Mouse (Mus musculus) E14TG2a.4 (cell line): Measurements from ENCODE around the gene Rplp1.

ENCODE experiments used
- H3K27me3 ChIP-seq: 2 replicates; pipeline ENCODE4 v1.6.1; 2014; ENCODE audit warnings: low read length, control low read depth; ENCODE audit not compliant: insufficient read depth
- H3K36me3 ChIP-seq: 2 replicates; pipeline ENCODE4 v1.6.1; 2014; ENCODE audit warnings: low read length, control low read depth; ENCODE audit not compliant: insufficient read depth
- H3K4me1 ChIP-seq: replicated peaks from 2 replicates; pipeline ENCODE4 v1.6.1; 2014; ENCODE audit warnings: low read depth, low read length, control low read depth
- H3K4me3 ChIP-seq: replicated peaks from 2 replicates; pipeline ENCODE4 v1.5.1; 2014; ENCODE audit warnings: mild to moderate bottlenecking, low read length
- H3K9me3 ChIP-seq: 2 replicates; pipeline ENCODE4 v1.6.1; 2014; ENCODE audit warnings: low read length, control low read depth
- CTCF ChIP-seq: conservative IDR thresholded peaks from 2 replicates; pipeline ENCODE4 v1.5.1; 2014; ENCODE audit warnings: low read length
- NANOG ChIP-seq: IDR thresholded peaks from 2 replicates; pipeline ENCODE4 v1.6.1; 2014; ENCODE audit warnings: borderline replicate concordance, low read length, mixed read lengths
- POU5F1 ChIP-seq: IDR thresholded peaks from 2 replicates; pipeline ENCODE4 v1.6.1; 2014; ENCODE audit warnings: low read length, borderline replicate concordance

Gene Rplp1

DNA sequence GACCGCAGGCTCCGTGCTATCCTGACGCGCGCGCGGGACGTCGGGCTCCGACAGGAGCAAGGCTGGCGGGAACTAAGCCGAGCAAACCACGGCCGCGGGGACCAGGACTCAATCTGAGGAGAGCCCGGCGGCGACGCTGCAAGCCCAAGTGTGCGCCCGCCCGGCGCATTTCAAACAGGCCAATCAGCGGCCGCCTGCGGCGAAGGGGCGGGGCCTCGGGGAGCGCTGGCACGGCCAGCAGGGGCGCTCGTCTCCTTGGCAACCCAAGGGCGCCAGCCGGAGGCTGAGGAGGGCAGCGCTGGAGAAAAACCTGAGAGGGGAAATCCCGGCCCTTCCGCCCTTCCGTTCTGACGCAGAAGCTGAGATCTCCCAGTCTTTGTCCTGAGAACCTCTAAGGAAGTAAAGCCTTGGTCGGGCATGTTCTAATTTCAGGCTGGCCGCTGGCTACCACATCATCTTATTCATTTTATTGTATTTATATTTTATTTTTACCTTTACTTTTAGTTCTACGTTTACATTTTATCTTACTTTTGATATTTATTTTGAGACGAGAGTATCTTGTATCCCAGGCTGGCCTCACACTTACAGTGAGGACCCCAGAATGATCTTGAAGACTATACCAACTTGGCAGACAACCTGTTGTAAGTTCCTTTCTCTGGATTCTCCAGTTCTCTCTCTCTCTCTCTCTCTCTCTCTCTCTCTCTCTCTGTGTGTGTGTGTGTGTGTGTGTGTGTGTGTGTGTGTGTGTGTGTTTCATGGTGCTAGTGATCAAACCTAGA lies 32.5 kb upstream of the Rplp1 start, which contains the start of gene Kif23:
TSS of gene Kif23 (minus strand) at position 152 of the 779 bp plus-strand sequence.
- Histone ChIP-seq H3K9me3 (no peaks in the 10 kb centered on the region), H3K27me3 (no peaks in the 10 kb centered on the region), H3K4me1 (peaks cover 45% of the 10 kb centered on the region), H3K4me3 (peak within 1 kb of the TSS; percentile 97), H3K36me3 (peaks cover 27% of the 10 kb centered on the region)
- no peak for TF ChIP-seq CTCF
- no peak for TF ChIP-seq POU5F1
- TF ChIP-seq NANOG = no peak

DNA sequence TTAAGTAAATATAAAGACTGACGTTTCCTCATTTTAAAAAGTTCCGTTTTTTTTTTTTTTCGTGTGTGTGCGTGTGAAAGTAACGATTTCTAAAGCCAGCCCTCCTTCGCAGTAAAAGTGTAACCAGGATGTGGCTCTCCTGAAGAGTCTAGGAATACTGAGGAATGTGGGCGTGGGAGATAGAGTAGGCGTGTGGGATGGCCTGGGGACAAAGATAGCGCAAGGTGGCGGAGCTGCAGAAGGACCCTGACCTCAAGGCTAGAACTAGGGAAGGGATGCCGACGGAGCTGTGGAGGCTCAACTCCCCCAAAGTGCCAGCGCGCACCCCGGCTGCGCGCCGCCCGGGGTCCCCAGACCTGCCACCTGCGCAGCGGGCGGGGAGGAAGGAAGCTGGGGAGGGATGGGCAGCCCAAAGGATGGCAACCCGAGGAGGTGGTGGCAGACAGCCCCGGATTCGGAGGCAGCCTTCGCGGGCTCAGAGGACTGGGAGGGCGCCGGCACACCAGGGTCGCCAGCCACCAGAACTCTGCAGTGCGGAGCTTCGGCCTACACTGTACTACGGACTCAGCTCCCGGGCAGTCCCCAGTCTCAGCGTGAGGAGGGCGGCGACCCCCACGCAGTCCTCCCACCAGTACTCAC lies 31.8 kb upstream of the Rplp1 start:
- peak overlapping the region; percentile 97 for H3K4me3 ChIP-seq
- no peaks in the 10 kb centered on the region for H3K9me3 ChIP-seq
- peaks cover 52% of the 10 kb centered on the region for H3K4me1 ChIP-seq
- no peaks in the 10 kb centered on the region for H3K27me3 ChIP-seq
- TF ChIP-seq POU5F1 = no peak
- TF ChIP-seq CTCF = no peak
- TF ChIP-seq NANOG = no peak
- peaks cover 34% of the 10 kb centered on the region for H3K36me3 ChIP-seq

DNA sequence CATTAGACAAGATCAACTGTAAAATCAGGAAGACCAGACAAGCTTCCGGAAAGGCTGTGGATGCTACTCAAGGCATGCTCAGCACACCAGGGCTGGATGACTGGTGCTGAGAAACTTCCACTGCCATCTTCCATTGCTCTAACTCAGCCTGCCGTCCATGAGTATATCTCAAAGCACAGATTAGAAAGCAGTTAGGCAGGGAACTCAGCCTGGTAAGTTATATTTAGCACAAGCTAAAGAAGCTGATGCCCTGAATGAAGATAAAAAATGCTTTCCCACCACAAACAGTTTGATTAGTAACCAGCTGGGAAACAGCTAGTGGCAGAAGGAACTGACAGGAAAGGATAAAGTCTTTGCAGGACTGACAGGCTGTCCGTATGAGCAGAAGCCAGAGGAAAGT lies 26.7 kb upstream of the Rplp1 start:
- Histone ChIP-seq H3K4me1 (peaks cover 48% of the 10 kb centered on the region), H3K4me3 (no peak overlapping the region), H3K36me3 (peaks cover 84% of the 10 kb centered on the region), H3K9me3 (no peaks in the 10 kb centered on the region), H3K27me3 (no peaks in the 10 kb centered on the region)
- TF ChIP-seq CTCF (no peak), NANOG (no peak), POU5F1 (no peak)

DNA sequence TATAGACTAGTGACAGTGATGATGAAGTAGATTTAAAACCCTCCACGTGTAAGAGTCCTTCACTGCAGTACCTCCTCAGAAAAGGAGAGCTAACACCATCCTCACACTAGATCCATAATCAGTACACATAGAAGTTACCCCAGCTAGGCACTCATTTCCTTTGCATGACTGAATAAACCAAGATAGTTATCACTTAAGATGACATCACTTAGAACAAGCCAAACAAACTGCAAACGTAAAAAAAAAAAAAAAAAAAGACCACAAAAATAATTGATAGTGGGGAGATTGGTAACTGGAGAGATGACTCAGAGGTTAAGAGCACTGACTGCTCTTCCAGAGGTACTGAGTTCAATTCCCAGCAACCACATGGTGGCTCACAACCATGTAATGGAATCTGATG lies 19.0 kb upstream of the Rplp1 start:
- Histone ChIP-seq H3K9me3 (no peaks in the 10 kb centered on the region), H3K4me1 (no peaks in the 10 kb centered on the region; the same call in 1 of the 2 replicates), H3K4me3 (no peak overlapping the region), H3K36me3 (peaks cover 99% of the 10 kb centered on the region), H3K27me3 (no peaks in the 10 kb centered on the region)
- TF ChIP-seq NANOG = no peak
- no peak for TF ChIP-seq CTCF
- no peak for TF ChIP-seq POU5F1

DNA sequence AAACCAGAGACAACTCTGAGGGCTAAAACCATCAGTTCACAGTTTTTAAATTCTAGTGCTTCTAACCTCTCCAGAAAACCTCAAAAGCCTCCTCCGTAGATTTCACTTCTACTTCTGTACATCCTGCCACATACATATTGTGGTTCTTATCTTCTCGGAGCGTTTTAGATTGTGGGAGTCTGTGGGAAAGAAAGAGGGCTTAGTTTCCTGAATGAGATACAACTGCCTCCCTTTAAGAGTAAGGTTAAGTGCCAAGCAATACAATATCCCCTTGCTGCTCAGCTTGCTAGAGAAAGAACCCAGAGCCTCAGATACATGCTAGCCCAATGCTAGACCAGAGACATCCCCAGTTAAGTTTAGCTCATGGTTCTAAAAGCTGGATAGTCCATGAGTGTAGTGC lies 17.7 kb upstream of the Rplp1 start:
- Histone ChIP-seq H3K4me3 (no peak overlapping the region), H3K4me1 (no peaks in the 10 kb centered on the region; the same call in 1 of the 2 replicates), H3K27me3 (no peaks in the 10 kb centered on the region), H3K36me3 (peaks cover 98% of the 10 kb centered on the region), H3K9me3 (no peaks in the 10 kb centered on the region)
- TF ChIP-seq POU5F1 = no peak
- no peak for TF ChIP-seq CTCF
- TF ChIP-seq NANOG = no peak

DNA sequence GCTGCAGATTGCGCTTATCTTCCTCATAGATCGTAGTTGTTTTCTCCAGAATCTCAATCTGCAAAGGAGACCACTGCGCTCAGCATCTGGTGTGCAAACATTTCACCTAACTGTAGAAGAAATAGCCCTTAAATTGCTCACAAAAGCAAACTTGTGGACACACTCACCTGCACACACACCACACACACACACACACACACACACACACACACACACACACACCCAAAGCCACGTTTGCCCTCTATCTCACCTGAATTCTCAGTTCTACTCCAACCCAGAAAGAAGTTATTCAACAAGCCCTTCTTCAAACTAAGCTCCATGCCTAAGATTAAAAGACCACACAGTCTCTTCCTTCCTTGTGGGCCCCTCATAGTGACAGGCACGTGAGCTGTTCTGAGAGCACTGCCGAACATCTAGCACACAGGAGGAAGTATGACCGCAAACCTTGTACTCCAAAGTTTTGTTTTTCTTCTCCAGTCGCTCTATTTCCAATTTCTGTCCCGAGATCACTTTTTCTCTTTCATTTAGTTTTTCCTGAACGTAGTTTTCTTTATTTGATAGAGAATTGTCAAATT lies 10.8 kb upstream of the Rplp1 start:
- no peaks in the 10 kb centered on the region for H3K27me3 ChIP-seq
- peaks cover 99% of the 10 kb centered on the region for H3K36me3 ChIP-seq
- H3K4me3 ChIP-seq = no peak overlapping the region
- H3K9me3 ChIP-seq = no peaks in the 10 kb centered on the region
- TF ChIP-seq CTCF (no peak), POU5F1 (no peak), NANOG (no peak)
- H3K4me1 ChIP-seq = no peaks in the 10 kb centered on the region

DNA sequence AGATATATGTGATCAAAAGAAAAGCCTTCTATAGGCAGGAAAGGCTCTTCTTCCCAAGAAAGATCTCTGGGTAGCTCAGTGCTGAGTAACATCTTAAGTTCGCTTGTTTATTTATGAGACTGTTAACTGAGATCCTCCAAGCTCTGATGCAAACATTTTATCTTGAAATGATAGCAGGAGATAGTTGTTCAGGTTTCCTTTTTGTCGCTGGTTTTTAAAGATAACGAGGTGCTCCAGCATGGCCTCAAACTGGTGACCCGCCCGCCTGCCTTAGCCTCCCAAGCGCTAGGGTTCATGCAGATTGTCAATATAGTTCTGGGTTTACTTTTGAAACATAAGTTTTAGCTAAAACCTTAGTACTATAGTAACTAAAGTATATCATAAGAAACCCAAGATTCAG lies 6.0 kb upstream of the Rplp1 start:
- H3K36me3 ChIP-seq = peaks cover 89% of the 10 kb centered on the region
- no peaks in the 10 kb centered on the region for H3K27me3 ChIP-seq
- no peak overlapping the region for H3K4me3 ChIP-seq
- TF ChIP-seq NANOG (no peak), CTCF (no peak), POU5F1 (no peak)
- H3K9me3 ChIP-seq = no peaks in the 10 kb centered on the region
- H3K4me1 ChIP-seq = peaks cover 17% of the 10 kb centered on the region

DNA sequence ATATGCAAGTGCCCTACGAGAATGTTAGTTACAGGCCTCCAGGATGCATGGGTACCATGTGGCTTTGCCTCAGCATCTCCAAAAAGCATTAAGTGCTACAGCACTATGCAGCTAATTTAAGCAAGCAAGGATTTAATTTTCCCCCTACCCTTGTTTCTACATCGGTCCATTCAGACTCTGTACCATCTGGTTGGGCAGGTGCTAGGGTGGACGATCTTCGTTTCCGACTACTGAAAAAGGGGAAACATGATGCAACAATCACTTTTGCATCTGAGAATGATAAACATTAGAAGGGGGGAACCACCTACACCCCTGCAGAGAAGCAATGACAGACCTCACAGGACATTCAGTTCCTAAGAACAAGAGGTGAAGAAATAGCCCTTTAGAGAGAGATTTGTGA lies 5.1 kb upstream of the Rplp1 start:
- TF ChIP-seq POU5F1 (no peak), CTCF (no peak), NANOG (no peak)
- Histone ChIP-seq H3K27me3 (no peaks in the 10 kb centered on the region), H3K4me1 (peaks cover 19% of the 10 kb centered on the region), H3K4me3 (no peak overlapping the region), H3K9me3 (no peaks in the 10 kb centered on the region), H3K36me3 (peaks cover 81% of the 10 kb centered on the region)

DNA sequence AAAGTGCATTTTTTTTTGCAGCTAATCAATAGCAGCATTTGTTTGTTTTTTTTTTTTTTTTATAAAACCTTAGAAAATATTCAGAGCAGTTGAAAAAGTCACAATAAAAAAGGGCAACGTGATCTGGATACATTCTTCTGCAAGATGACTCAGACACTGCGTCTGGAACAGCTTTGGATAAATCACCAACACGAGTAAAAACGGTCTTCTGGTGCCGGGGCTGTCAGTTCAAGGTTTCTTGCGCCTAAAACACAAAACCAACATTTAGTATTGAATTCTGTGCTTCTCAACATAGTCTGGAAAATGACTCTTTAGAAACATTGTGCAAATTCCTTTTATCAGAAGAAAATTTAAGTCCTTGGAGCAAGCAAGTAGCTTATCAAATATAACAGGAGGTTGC lies 3.1 kb upstream of the Rplp1 start:
- Histone ChIP-seq H3K36me3 (peaks cover 75% of the 10 kb centered on the region), H3K4me3 (no peak overlapping the region), H3K4me1 (peaks cover 19% of the 10 kb centered on the region), H3K9me3 (no peaks in the 10 kb centered on the region), H3K27me3 (no peaks in the 10 kb centered on the region)
- TF ChIP-seq POU5F1 (no peak), CTCF (no peak), NANOG (no peak)
